17 mouse cellular contexts compared by ENCODE assay signal in the genomic region with DNA sequence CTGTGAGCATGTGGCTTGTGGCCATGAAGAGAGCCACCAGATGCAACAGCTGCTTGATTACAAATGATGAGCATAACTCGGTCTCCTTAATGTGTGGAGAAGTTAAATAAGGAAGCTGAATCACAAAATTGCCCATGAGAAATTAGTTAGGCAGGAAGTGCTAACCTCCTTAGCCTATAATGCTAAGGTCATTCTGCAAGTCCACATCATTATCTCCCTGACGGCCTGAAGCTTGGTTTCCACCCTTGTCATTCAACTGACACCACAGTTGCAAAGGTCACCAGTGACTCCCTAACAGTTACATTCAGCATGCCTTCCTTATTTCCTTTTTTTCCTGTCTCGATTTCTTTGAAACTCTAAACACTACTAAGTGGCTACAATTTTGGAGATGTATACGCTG. TPM values are rescaled to one million over a fixed set of nuclear protein-coding genes. Genes with fewer than 3 reads are reported as not detected.
"Had no signal": no experiment of that assay in that cellular context is flagged by ENCODE, and none has a peak within 500 bp of the region (broad histone marks: within the 10 kb centered on the region; RNA-seq: fewer than 3 reads in every experiment).

No protein-coding gene starts in this region.

- ATAC-seq: liver, postnatal 0 days; lung, postnatal 0 days; midbrain, embryonic 16.5 days had no signal

- DNase-seq: liver, postnatal 0 days; lung, adult 2 months; lung, postnatal 14 days; lung, postnatal 36 days; midbrain, embryonic 14.5 days; retina, postnatal 1 day; right cerebral cortex, adult 18-20 months; right cerebral cortex, postnatal 25 days; right cerebral cortex, postnatal 4 days; spleen, adult 18-20 months; thymus, adult 18-20 months; thymus, postnatal 14 days; thymus, postnatal 36 days had no signal

RNA-seq across cellular contexts. Expression of a gene that starts 55.7 kb away (rescaled TPM):
- total RNA-seq: megakaryocyte, adult 5-6 weeks; megakaryocyte-erythroid progenitor cell, adult 5-6 weeks had no signal
